8 mouse cellular contexts compared by ENCODE assay signal in the genomic region with DNA sequence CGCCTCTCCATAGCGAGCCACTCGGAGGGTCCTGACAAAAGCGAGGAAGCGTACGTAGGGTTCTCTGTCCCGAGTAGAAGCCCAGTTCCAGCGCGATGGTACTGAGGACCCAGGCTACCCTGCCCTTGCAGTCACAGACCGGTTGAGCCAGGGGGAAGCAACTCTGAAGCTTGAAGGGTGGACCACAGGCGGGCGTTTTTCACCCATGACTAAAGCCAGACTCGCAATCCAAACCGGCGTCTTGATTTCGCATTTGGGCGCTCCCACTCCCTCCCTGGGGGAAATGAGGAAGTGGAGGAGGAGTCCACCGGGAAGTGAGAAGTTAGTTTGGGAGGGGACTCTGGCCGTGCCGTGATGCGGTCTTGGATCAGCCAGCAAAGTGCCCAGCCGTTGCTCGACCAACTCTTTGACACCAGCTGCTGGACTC. TPM values are rescaled to one million over a fixed set of nuclear protein-coding genes. Genes with fewer than 3 reads are reported as not detected.
DNase-seq lines count a peak whose midpoint lies in the region; ATAC-seq and TF ChIP-seq lines count a peak whose summit lies in the region.

No protein-coding gene starts in this region.

- H3K9me3 ChIP-seq in intestine, embryonic 14.5 days (ENCODE audit: control insufficient read depth, low read length): no peaks in the 10 kb centered on the region
- H3K9me3 ChIP-seq in liver, embryonic 15.5 days (replicated peaks): no peaks in the 10 kb centered on the region

- ATAC-seq in intestine, embryonic 14.5 days (replicated peaks; ENCODE audit: low FRiP score, low TSS enrichment, low read depth): peak; percentile 26; the same call in 1 of the 2 replicates
- ATAC-seq in liver, embryonic 15.5 days (ENCODE audit: insufficient read depth): peak; percentile 12

- H3K4me3 ChIP-seq in brown adipose tissue, adult 24 weeks (ENCODE audit: insufficient read depth, low read depth, low read length): peak overlapping the region; percentile 81
- peak overlapping the region; percentile 57 for H3K4me3 ChIP-seq in intestine, embryonic 14.5 days (ENCODE audit: low read depth, low read length)
- peak overlapping the region; percentile 83 for H3K4me3 ChIP-seq in liver, embryonic 15.5 days (replicated peaks)
- H3K4me3 ChIP-seq in myocyte: peak overlapping the region; percentile 96

- H3K4me1 ChIP-seq in brown adipose tissue, adult 24 weeks (ENCODE audit: control insufficient read depth, insufficient read depth, insufficient read length, low read length): peaks cover 12% of the 10 kb centered on the region
- H3K4me1 ChIP-seq in intestine, embryonic 14.5 days (replicated peaks; ENCODE audit: control insufficient read depth, insufficient read depth, low read length): peaks cover 42% of the 10 kb centered on the region
- H3K4me1 ChIP-seq in liver, embryonic 15.5 days (replicated peaks): peaks cover 66% of the 10 kb centered on the region

- H3K36me3 ChIP-seq in intestine, embryonic 14.5 days (ENCODE audit: control insufficient read depth, insufficient read depth, low read length): peaks cover 35% of the 10 kb centered on the region
- H3K36me3 ChIP-seq in liver, embryonic 15.5 days (replicated peaks): peaks cover 30% of the 10 kb centered on the region
- peaks cover 30% of the 10 kb centered on the region for H3K36me3 ChIP-seq in myocyte (ENCODE audit: control insufficient read depth, insufficient read depth)

- WGBS in intestine, embryonic 14.5 days: 0% methylated on average over 22 of the region's 23 CpGs
- 0% methylated on average over 23 of the region's 23 CpGs for WGBS in liver, embryonic 15.5 days (ENCODE audit: insufficient replicate concordance)

- H3K27me3 ChIP-seq in intestine, embryonic 14.5 days (replicated peaks; ENCODE audit: control insufficient read depth, insufficient read depth, low read length): no peaks in the 10 kb centered on the region
- peaks cover 31% of the 10 kb centered on the region for H3K27me3 ChIP-seq in liver, embryonic 15.5 days
- H3K27me3 ChIP-seq in myocyte (ENCODE audit: control insufficient read depth, insufficient read depth, insufficient read length): no peaks in the 10 kb centered on the region

- H3ac ChIP-seq in myocyte (ENCODE audit: control insufficient read depth, insufficient read length): peak overlapping the region; percentile 96

- peak overlapping the region; percentile 83 for H3K4me2 ChIP-seq in intestine, embryonic 14.5 days (ENCODE audit: low read length)
- peak overlapping the region; percentile 97 for H3K4me2 ChIP-seq in liver, embryonic 15.5 days
- H3K4me2 ChIP-seq in myocyte (ENCODE audit: low read depth): peak overlapping the region; percentile 48

- peak overlapping the region; percentile 66 for H3K9ac ChIP-seq in intestine, embryonic 14.5 days (ENCODE audit: low read length)
- H3K9ac ChIP-seq in liver, embryonic 15.5 days: peak overlapping the region; percentile 94

- H3K27ac ChIP-seq in brown adipose tissue, adult 24 weeks (replicated peaks; ENCODE audit: low read depth, low read length): peak overlapping the region; percentile 98
- H3K27ac ChIP-seq in intestine, embryonic 14.5 days (ENCODE audit: low read depth): peak overlapping the region; percentile 95
- peak overlapping the region; percentile 95 for H3K27ac ChIP-seq in liver, embryonic 15.5 days (replicated peaks)

- H3K79me2 ChIP-seq in myocyte (ENCODE audit: control insufficient read depth, insufficient read depth): peaks cover 52% of the 10 kb centered on the region

- peak; percentile 33 for TF ChIP-seq POLR2A in myocyte (IDR thresholded peaks at IDR 0.05; ENCODE audit: insufficient read length, low read depth)

- DNase-seq in Muller cell, postnatal 12 days (ENCODE audit: inconsistent ontology term): peak; percentile 92
- DNase-seq in gastrocnemius, postnatal 25 days: peak; percentile 74
- DNase-seq in intestine, embryonic 14.5 days (ENCODE audit: low spot score): peak; percentile 83
- DNase-seq in cerebellum, adult 11 months: no peak
- DNase-seq in left cerebral cortex, adult 9 months (ENCODE audit: low spot score in 2 of 2): no peak

TF ChIP-seq in myocyte, 11 proteins besides CTCF, POLR2A, EP300 and RAD21:
- TF ChIP-seq E2F4 (IDR thresholded peaks at IDR 0.05; ENCODE audit: insufficient read depth) (no peak), POLR2AphosphoS2 (IDR thresholded peaks at IDR 0.05; ENCODE audit: insufficient read length, low read depth) (peak; percentile 71)

RNA-seq across cellular contexts. Expression of gene Rassf1, which starts 3.7 kb away (rescaled TPM):
- polyA plus RNA-seq in brown adipose tissue, adult 24 weeks (2012; ENCODE audit: insufficient read depth, insufficient read length, missing spikeins): 10.9 and 15.2 TPM in 2 replicates
- total RNA-seq in gastrocnemius, postnatal 25 days (2021): 10 to 100 TPM; 10.8 to 12.5 TPM
- polyA plus RNA-seq in intestine, embryonic 14.5 days (2014; fragmentation: Nextera tagmentation; extraction: Ambion mirVana): 54.4 and 59.9 TPM in 2 replicates
- 15.8 and 18.7 TPM in 2 replicates for polyA plus RNA-seq in liver, embryonic 15.5 days (2015; fragmentation: Nextera tagmentation; extraction: Ambion mirVana)
- 59.3 TPM for polyA plus RNA-seq in myocyte (2012; fragmentation: generic; extraction: Trizol)

RNA-seq across cellular contexts. Expression of gene Zmynd10, which starts 7.9 kb away (rescaled TPM):
- not detected in 2 replicates for polyA plus RNA-seq in brown adipose tissue, adult 24 weeks (2012; ENCODE audit: insufficient read depth, insufficient read length, missing spikeins)
- not detected for total RNA-seq in gastrocnemius, postnatal 25 days (2021)
- polyA plus RNA-seq in intestine, embryonic 14.5 days (2014; fragmentation: Nextera tagmentation; extraction: Ambion mirVana): 0.54 TPM in 1 of 2 replicates, not detected in the other
- 0.64 and 1.0 TPM in 2 replicates for polyA plus RNA-seq in liver, embryonic 15.5 days (2015; fragmentation: Nextera tagmentation; extraction: Ambion mirVana)
- polyA plus RNA-seq in myocyte (2012; fragmentation: generic; extraction: Trizol): 0.52 TPM

RNA-seq across cellular contexts. Expression of gene Tusc2, which starts 8.0 kb away (rescaled TPM):
- 31.2 and 49.0 TPM in 2 replicates for polyA plus RNA-seq in brown adipose tissue, adult 24 weeks (2012; ENCODE audit: insufficient read depth, insufficient read length, missing spikeins)
- 10 to 100 TPM; 30.5 to 31.1 TPM for total RNA-seq in gastrocnemius, postnatal 25 days (2021)
- 42.8 and 45.1 TPM in 2 replicates for polyA plus RNA-seq in intestine, embryonic 14.5 days (2014; fragmentation: Nextera tagmentation; extraction: Ambion mirVana)
- polyA plus RNA-seq in liver, embryonic 15.5 days (2015; fragmentation: Nextera tagmentation; extraction: Ambion mirVana): 34.1 and 36.1 TPM in 2 replicates
- 25.0 TPM for polyA plus RNA-seq in myocyte (2012; fragmentation: generic; extraction: Trizol)

RNA-seq across cellular contexts. Expression of gene Hyal2, which starts 12.7 kb away (rescaled TPM):
- 14.1 and 14.2 TPM in 2 replicates for polyA plus RNA-seq in brown adipose tissue, adult 24 weeks (2012; ENCODE audit: insufficient read depth, insufficient read length, missing spikeins)
- total RNA-seq in gastrocnemius, postnatal 25 days (2021): 10 to 100 TPM; 12.0 to 15.2 TPM
- polyA plus RNA-seq in intestine, embryonic 14.5 days (2014; fragmentation: Nextera tagmentation; extraction: Ambion mirVana): 107 and 114 TPM in 2 replicates
- 48.8 and 56.3 TPM in 2 replicates for polyA plus RNA-seq in liver, embryonic 15.5 days (2015; fragmentation: Nextera tagmentation; extraction: Ambion mirVana)
- 34.2 TPM for polyA plus RNA-seq in myocyte (2012; fragmentation: generic; extraction: Trizol)

RNA-seq across cellular contexts. Expression of gene Nprl2, which starts 13.0 kb away (rescaled TPM):
- polyA plus RNA-seq in brown adipose tissue, adult 24 weeks (2012; ENCODE audit: insufficient read depth, insufficient read length, missing spikeins): 19.2 and 22.5 TPM in 2 replicates
- 10 to 100 TPM in 1 of 2 experiments, 1 to 10 TPM in 1; 9.5 to 10.2 TPM for total RNA-seq in gastrocnemius, postnatal 25 days (2021)
- 34.8 and 42.2 TPM in 2 replicates for polyA plus RNA-seq in intestine, embryonic 14.5 days (2014; fragmentation: Nextera tagmentation; extraction: Ambion mirVana)
- polyA plus RNA-seq in liver, embryonic 15.5 days (2015; fragmentation: Nextera tagmentation; extraction: Ambion mirVana): 11.2 and 13.2 TPM in 2 replicates
- polyA plus RNA-seq in myocyte (2012; fragmentation: generic; extraction: Trizol): 24.6 TPM

Comparison
In these comparisons a context has a peak if more than half of its experiments do, and no peak if none do; other contexts are left out.
1. DNase-seq: peak in Muller cell, postnatal 12 days (single experiment), gastrocnemius, postnatal 25 days (single experiment) and intestine, embryonic 14.5 days (single experiment); none in cerebellum, adult 11 months (single experiment) and left cerebral cortex, adult 9 months (0 of 2).
2. Peak in every context shown above with its lines, with median percentiles within 50 percentile points of each other: H3K27ac ChIP-seq, H3K4me3 ChIP-seq and H3K4me2 ChIP-seq.